Mouse (Mus musculus): ENCODE measurements around the gene Cstf3. TPM values are rescaled to one million over a fixed set of nuclear protein-coding genes. Genes with fewer than 3 reads are reported as not detected.

The Cstf3 gene
- total and polyA plus RNA-seq, 3 experiments = 11.6 to 126 (median 35.7) TPM

DNA sequence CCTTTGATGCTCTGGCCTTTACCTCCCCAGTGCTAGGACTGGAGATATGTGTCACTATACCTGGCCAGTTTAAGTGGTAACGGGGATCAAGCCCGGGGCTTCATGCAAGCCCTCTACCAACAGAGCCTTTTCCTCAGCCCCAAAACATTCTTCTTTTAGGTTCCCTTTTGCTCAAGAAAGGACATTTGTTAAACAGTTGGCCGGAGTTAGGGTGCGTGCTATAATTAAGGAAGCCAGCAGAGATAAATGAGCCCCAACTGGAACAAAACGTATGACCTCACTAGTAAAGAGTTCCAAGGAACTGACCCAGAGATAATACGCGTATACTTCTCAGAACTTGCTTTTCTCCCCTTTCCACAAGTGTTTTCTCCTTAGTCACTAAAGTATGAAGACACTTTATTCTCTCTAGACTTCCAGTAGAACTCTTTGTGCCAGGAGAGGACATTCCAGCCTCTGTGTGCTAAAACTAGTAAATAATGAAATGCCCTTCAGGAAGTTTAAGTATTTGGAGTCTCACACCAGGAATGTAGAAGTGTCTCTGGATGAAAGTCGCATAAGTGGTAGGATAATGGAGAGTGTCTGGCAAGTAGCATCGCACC is 8.9 kb upstream of the Cstf3 start:
- Histone ChIP-seq H3K4me1 (ENCODE audit: control insufficient read depth in 1 of 2, insufficient read depth in 2 of 2, low read length in 2 of 2) (peaks cover 2 to 4% of the 10 kb centered on the region in 2 experiments; a peak in 3 of 4 replicates), H3K36me3 (ENCODE audit: control insufficient read depth in 1 of 2, insufficient read depth in 2 of 2, low read length in 2 of 2) (peaks cover 0 to 9% of the 10 kb centered on the region in 2 experiments; a peak in 2 of 4 replicates)

DNA sequence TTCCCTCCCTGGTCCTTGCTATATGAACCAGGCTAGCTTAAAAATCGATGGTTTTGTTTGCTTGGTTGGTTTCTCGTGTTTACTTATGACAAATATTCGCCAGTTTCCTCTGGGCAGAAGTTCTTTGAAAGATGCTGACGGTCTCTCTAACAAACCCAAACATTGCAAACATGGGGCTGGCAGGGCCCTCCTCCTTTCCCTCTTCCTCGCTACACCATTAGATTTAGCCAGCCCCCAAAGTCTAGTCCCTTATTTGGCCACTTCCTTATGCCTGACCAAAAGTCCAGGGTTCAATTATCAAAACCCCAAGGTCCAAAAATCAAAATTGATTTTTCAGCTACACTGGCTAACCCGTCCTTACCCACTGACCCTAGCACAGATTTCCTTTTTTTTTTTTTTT is 7.3 kb upstream of the Cstf3 start:
- no peak for TF ChIP-seq BHLHE40 (IDR thresholded peaks at IDR 0.05; ENCODE audit: borderline replicate concordance, low read depth, low read length)
- TF ChIP-seq EP300 (IDR thresholded peaks at IDR 0.05; ENCODE audit: low read depth in 1 of 2, low read length in 2 of 2) = no peak
- TF ChIP-seq CHD1 (IDR thresholded peaks at IDR 0.05; ENCODE audit: low read depth, low read length) = no peak
- no peak for TF ChIP-seq TCF12 (IDR thresholded peaks at IDR 0.05; ENCODE audit: low read depth, low read length)
- no peak for TF ChIP-seq TBP (IDR thresholded peaks at IDR 0.05; ENCODE audit: low read depth, low read length)
- TF ChIP-seq ETS1 (IDR thresholded peaks at IDR 0.05; ENCODE audit: low read depth, low read length) = no peak
- TF ChIP-seq ZC3H11A (IDR thresholded peaks at IDR 0.05; ENCODE audit: low read depth, low read length) = no peak
- TF ChIP-seq USF1 (IDR thresholded peaks at IDR 0.05; ENCODE audit: low read depth, low read length) = no peak
- TF ChIP-seq MYB (IDR thresholded peaks at IDR 0.05; ENCODE audit: low read depth, low read length) = no peak
- no peak for TF ChIP-seq ZMIZ1 (IDR thresholded peaks at IDR 0.05; ENCODE audit: low read depth, low read length)
- no peak for TF ChIP-seq CHD2 (IDR thresholded peaks at IDR 0.05; ENCODE audit: low read length)
- no peak for TF ChIP-seq NELFE (IDR thresholded peaks at IDR 0.05; ENCODE audit: low read depth, low read length)
- Histone ChIP-seq H3K4me1 (ENCODE audit: control insufficient read depth in 1 of 2, insufficient read depth in 2 of 2, low read length in 2 of 2) (peaks cover 2 to 4% of the 10 kb centered on the region in 2 experiments; a peak in 3 of 4 replicates), H3K36me3 (ENCODE audit: control insufficient read depth in 1 of 2, insufficient read depth in 2 of 2, low read length in 2 of 2) (peaks cover 0 to 9% of the 10 kb centered on the region in 2 experiments; a peak in 2 of 4 replicates), H3K27ac (ENCODE audit: control insufficient read depth, low read depth, low read length) (no peak overlapping the region), H3K9me3 (replicated peaks; ENCODE audit: insufficient read depth, low read length) (no peaks in the 10 kb centered on the region), H3K79me2 (ENCODE audit: control insufficient read depth, insufficient read depth, low read length, poor library complexity) (no peaks in the 10 kb centered on the region), H3K27me3 (ENCODE audit: control insufficient read depth in 1 of 2, insufficient read depth in 2 of 2, low read length in 2 of 2) (no peaks in the 10 kb centered on the region), H3K9ac (ENCODE audit: control insufficient read depth, low read depth, low read length, poor library complexity, severe bottlenecking) (no peak overlapping the region), H3K4me3 (ENCODE audit: control insufficient read depth in 1 of 2, insufficient read depth in 1 of 2, low read depth in 2 of 2, low read length in 2 of 2) (no peak overlapping the region)
- DNase-seq (ENCODE audit: low read depth, low spot score) = no peak

More for the DNA sequence above, 8.9 kb upstream of the Cstf3 start:
- no peaks in the 10 kb centered on the region for H3K27me3 ChIP-seq (ENCODE audit: control insufficient read depth in 1 of 2, insufficient read depth in 2 of 2, low read length in 2 of 2)
- H3K27ac ChIP-seq (ENCODE audit: control insufficient read depth, low read depth, low read length) = no peak overlapping the region
- H3K9ac ChIP-seq (ENCODE audit: control insufficient read depth, low read depth, low read length, poor library complexity, severe bottlenecking) = no peak overlapping the region
- H3K4me3 ChIP-seq (ENCODE audit: control insufficient read depth in 1 of 2, insufficient read depth in 1 of 2, low read depth in 2 of 2, low read length in 2 of 2) = no peak overlapping the region
- H3K79me2 ChIP-seq (ENCODE audit: control insufficient read depth, insufficient read depth, low read length, poor library complexity) = no peaks in the 10 kb centered on the region
- DNase-seq (ENCODE audit: low read depth, low spot score) = peak; percentile 31
- H3K9me3 ChIP-seq (replicated peaks; ENCODE audit: insufficient read depth, low read length) = no peaks in the 10 kb centered on the region
- TF ChIP-seq ETS1 (IDR thresholded peaks at IDR 0.05; ENCODE audit: low read depth, low read length) (peak; percentile 42; the same call in 1 of the 2 replicates), ZKSCAN1 (IDR thresholded peaks at IDR 0.05; ENCODE audit: low read depth, low read length) (no peak)

DNA sequence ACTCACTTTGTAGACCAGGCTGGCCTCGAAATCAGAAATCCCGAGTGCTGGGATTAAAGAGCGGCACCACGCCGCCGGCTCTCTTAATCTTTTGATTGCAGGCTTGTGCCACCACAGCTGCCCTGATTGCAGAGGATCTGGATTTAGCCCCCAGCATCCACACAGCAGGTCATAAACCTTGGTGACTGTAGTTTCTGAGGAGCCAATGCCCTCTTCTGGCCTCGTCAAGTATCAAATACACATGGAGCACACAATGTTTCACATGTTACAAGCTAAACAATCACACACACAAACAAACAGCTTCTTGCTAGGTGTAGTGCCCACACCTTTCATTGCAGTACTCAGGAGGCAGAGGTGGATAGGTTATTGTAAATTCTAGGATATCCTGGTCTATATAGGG is 6.1 kb upstream of the Cstf3 start:
- Histone ChIP-seq H3K27ac (ENCODE audit: control insufficient read depth, low read depth, low read length) (no peak overlapping the region), H3K27me3 (ENCODE audit: control insufficient read depth in 1 of 2, insufficient read depth in 2 of 2, low read length in 2 of 2) (no peaks in the 10 kb centered on the region), H3K4me3 (ENCODE audit: control insufficient read depth in 1 of 2, insufficient read depth in 1 of 2, low read depth in 2 of 2, low read length in 2 of 2) (no peak overlapping the region), H3K9me3 (replicated peaks; ENCODE audit: insufficient read depth, low read length) (no peaks in the 10 kb centered on the region), H3K36me3 (ENCODE audit: control insufficient read depth in 1 of 2, insufficient read depth in 2 of 2, low read length in 2 of 2) (peaks cover 0 to 13% of the 10 kb centered on the region in 2 experiments; a peak in 2 of 4 replicates), H3K9ac (ENCODE audit: control insufficient read depth, low read depth, low read length, poor library complexity, severe bottlenecking) (no peak overlapping the region), H3K79me2 (ENCODE audit: control insufficient read depth, insufficient read depth, low read length, poor library complexity) (no peaks in the 10 kb centered on the region), H3K4me1 (ENCODE audit: control insufficient read depth in 1 of 2, insufficient read depth in 2 of 2, low read length in 2 of 2) (peaks cover 3 to 5% of the 10 kb centered on the region in 2 experiments)
- no peak for TF ChIP-seq POLR2A (IDR thresholded peaks at IDR 0.05; ENCODE audit: control insufficient read depth in 1 of 2, insufficient read depth in 1 of 2, low read depth in 1 of 2, low read length in 2 of 2, poor library complexity in 1 of 2)
- TF ChIP-seq ZNF384 (IDR thresholded peaks at IDR 0.05; ENCODE audit: low read depth, low read length) = no peak
- no peak for TF ChIP-seq MAZ (IDR thresholded peaks at IDR 0.05; ENCODE audit: low read depth, low read length)
- no peak for TF ChIP-seq CHD2 (IDR thresholded peaks at IDR 0.05; ENCODE audit: low read length)
- TF ChIP-seq RCOR1 (IDR thresholded peaks at IDR 0.05; ENCODE audit: low read depth, low read length) = no peak
- no peak for TF ChIP-seq GABPA (IDR thresholded peaks at IDR 0.05; ENCODE audit: low read depth, low read length)
- no peak for TF ChIP-seq SIN3A (IDR thresholded peaks at IDR 0.05; ENCODE audit: low read length)
- DNase-seq (ENCODE audit: low read depth, low spot score) = no peak

Data from MEL (cell line).